Mouse (Mus musculus) testis, postnatal 10 days (tissue): Measurements from ENCODE around the gene Dpyd.

Experiments used
- DNase-seq: peaks from one replicate; pipeline ENCODE4 v3.0.0; 2021; ENCODE audit warnings: low spot score

Gene Dpyd

DNA sequence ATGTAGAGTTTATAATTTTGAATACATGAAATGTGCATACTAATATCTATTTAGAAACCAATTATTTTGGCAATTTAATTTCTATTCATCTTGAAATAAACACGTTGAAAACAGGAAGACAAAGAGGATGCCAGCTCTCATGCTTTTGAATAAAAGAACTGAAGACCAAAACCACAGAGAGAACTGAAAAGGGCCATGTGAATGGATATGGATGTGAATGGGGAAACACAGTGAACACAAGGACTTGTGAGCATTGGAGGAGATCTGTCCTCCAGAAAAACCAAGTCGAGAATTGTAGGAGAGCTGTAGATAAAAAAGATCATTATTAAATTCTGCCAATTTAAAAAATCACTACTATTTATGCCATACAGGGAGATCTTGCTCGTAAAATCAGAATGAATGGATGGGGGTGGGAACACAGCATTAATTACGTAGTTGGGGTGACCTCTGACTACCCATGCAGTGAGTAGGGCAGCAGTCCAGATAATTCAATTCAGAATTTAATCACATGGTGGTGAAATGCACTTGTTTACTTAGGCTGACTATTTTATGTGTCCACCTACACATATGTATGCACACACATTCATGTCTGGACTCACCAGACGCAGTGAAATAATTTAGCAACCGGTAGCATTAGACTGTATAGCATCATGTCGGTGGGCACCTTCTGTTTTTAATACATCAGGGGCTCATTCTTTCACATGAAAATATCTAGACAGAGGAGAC, 114.3 kb downstream of the Dpyd start:
- DNase-seq = no peak

GRCm38 (mm10) chr3:118680803-118681202, 118.9 kb downstream of the Dpyd start:
- no peak for DNase-seq

GRCm38 (mm10) chr3:118750269-118750668, 188.3 kb downstream of the Dpyd start:
- DNase-seq = no peak

- no peak for DNase-seq
These were observed 191.7 kb downstream of the Dpyd start for GRCm38 (mm10) chr3:118753623-118754022.

DNA sequence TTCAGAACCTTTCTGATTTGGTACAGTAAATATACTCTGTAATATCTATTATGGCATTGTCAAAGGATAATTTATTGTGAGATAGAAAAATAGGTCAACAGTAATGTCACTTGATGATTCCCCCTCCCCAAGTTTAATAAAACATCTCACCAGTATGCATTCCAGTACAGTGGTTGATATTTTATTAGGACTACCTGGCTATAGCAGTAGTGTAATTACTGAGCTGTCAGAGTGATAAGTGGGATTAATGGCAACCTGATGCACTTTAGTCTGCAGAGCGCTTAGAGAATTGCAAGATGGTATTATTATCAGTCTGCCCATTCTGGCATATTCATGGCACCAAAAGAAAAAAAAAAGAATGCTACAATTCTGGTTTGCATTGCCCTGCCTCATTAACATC, 194.2 kb downstream of the Dpyd start:
- no peak for DNase-seq

DNA sequence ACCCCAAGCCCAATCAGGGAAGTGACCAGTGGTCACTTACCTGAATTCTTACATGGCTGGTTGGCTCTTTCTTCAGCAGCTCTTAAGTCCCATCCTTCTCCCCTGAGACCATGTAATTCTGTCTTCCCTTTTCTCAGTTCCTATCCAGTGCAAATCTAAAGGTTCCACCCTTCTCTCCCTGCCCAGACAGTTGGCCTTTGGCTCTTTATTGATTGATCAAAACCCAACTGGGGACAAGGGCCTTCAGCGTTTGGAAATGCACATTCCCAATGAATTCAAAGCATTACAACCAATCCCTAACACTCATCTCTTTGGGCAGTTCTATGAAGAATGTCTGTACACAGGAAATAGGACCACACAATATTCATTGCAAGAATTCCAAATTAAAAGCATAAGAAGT, 251.0 kb downstream of the Dpyd start:
- DNase-seq = no peak

DNA sequence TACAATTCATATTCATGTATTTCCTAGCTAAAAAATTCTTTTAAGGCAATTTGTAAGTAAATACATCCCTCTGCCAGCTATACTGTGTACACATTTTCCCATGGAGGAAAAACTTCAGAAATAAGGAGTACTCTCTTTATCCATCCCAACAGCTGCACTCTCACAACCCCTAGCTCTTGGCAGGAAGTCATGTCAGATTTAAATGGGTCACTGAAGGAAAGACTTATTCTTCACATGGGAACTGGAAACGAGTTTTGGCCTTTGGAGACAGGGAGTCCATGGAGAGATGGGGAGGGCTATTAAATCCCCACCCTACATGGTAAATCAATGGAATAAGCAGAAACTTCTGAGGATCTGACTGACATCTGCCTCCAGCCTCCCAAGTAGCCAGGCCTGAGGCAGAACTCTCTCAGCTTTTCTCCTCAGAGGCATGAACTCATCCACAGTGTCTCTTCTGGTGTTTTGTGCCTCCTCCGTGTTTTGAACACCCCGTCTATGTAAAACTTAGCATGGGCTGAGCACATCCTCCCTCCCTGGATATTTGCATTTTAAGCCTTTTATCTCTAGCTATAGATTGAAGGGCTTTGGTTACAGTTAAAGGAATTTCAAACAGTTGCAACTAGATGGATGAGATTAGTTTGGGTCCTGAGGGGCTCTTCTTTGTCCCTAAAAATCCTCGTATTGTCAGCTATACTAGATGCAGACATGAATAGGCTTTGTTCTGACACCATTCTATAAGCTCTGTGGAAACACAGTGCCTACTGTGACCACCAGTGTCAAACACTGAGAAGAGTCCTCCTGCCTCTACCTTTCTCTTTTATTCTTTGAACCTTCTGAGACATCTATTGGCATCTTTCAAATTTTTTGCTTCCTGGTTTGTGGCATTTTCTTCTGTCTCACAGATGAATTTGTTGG, 288.9 kb downstream of the Dpyd start:
- no peak for DNase-seq

DNA sequence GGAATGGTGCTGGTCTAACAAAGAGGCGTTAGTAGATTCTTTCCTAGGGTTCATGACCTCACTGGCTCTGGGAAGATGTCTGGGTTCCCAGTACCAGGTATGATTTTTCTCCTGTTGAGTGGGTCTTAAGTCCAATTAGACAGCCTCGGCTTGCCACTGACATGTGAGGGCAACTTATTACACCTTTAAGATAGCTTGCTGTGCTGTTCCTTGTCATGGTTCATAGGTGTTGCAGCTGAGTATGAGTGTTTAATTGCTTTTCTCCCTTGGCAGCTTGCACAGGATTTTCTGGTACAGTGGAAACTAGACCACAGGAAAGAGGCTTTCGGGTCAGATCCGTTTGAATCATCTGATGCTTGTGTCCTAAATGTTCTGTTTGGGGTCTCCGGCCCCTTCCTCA, 290.8 kb downstream of the Dpyd start:
- DNase-seq = no peak

- no peak for DNase-seq
These were observed 293.5 kb downstream of the Dpyd start for GRCm38 (mm10) chr3:118855411-118855810.

DNA sequence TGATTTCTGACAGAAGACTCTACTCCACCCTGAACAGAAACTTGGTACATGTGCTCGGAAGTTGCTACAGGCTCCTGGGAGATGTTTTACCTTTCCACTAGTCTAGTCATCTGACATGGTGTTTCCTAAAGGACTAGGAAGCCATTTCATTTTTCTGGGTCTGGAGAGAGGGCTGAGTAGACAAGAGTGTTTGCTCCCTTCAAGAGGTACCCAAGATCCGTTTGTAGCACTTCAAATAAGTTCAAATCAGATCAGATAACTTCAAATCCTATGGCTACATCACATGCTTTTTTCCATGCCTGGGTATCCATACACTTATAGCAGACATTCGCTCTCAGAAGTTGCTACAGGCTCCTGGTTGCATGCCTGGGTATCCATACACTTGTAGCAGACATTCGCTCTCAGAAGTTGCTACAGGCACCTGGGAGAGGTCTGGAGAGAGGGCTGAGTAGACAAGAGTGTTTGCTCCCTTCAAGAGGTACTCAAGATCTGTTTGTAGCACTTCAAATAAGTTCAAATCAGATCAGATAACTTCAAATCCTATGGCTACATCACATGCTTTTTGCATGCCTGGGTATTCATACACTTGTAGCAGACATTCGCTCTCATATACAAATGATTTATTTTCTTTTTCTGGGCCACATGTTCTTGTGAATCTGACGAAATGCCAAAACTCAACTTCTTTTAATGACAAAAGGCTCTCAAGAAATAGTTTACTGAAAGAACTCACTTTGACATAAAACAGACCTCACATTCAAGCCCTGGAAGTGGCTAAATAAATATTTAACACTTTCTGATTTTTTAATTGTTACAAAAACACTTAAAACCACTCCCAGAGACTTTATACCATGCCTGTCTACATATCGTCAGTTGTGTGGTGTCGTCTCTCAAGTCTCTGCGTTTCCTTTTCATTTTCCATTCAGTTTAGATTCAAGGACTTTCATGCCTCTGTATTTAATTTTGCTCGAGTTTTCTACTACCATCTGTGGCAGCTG, 307.5 kb downstream of the Dpyd start:
- DNase-seq = no peak

DNA sequence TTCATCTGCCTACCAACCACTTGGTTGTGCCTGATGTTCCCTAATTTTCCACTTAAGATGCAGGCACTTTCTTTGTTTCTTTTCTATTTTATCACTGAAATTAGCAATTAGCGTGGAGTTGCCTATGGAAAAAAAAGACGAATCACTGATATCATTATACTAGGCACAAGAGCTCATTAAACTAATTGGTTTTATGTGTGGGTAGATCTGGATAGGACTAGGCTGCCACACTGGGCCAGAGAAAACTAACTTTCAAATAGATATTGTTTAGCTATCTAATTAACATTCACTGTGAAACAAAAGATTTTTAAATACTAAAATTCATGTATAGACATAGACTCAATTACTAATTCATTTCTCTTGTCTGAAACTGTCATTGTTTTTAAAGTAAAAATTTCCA, 313.9 kb downstream of the Dpyd start:
- no peak for DNase-seq

GRCm38 (mm10) chr3:118899036-118899435, 337.1 kb downstream of the Dpyd start:
- DNase-seq = no peak

- DNase-seq = no peak
These were observed 429.4 kb downstream of the Dpyd start for GRCm38 (mm10) chr3:118991312-118991711.

- no peak for DNase-seq
These were observed 429.9 kb downstream of the Dpyd start for GRCm38 (mm10) chr3:118991793-118992192.

GRCm38 (mm10) chr3:119021255-119021654, 459.3 kb downstream of the Dpyd start:
- DNase-seq = no peak

DNA sequence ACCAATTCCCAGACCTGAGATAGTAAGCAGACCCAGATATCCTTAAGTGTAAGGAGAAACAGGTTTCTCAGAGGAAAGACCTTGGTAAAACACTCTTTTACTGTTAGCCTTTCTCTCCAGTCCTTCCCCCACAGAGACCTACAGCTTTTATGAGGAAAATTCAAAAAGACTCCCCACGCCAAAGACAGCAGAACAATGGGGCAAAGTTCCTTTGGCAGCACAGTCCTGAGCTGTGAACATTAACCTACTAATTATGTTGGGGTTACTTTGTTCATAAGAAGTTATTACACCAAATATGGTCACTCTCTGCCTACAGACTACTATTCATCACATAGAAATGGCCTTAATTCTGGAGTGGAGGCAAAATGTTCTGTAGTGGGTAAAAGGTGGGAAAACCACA, 480.7 kb downstream of the Dpyd start:
- DNase-seq = no peak

DNA sequence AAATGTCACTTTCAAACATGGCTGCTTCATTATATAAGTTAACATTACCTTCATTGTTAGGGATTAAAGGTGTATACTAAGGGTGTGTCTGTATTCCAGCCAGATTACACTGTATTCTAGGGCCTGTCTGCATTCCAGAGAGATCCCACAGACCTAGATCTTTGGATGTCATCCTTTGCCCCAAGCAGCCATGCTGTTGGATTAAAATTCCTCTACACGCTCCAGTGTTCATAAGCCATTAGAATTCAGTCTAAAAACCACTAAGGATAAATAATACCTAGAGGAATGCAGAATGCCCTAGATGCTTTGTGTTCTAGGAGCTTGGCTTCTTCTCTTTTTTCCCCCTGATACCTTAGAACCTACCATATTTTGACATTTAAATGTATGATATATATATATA, 494.2 kb downstream of the Dpyd start:
- DNase-seq = no peak

GRCm38 (mm10) chr3:119063214-119063613, 501.3 kb downstream of the Dpyd start:
- DNase-seq = no peak

- no peak for DNase-seq
These were observed 501.7 kb downstream of the Dpyd start for GRCm38 (mm10) chr3:119063642-119064041.

DNA sequence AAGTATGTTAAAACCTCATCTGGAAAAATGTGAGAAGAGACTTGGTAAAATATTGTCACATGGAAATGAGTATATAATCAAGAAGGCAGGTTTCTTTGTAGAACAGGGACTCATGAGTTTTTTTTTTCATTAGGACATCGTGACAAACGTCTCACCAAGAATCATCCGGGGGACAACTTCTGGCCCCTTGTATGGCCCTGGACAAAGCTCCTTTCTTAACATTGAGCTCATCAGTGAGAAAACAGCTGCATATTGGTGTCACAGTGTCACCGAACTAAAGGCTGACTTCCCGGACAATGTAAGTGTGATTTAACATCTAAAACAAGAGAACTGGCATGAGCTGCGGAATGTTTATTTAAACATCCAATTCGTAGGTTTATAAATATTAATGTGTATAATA, 502.8 kb downstream of the Dpyd start:
- no peak for DNase-seq

DNA sequence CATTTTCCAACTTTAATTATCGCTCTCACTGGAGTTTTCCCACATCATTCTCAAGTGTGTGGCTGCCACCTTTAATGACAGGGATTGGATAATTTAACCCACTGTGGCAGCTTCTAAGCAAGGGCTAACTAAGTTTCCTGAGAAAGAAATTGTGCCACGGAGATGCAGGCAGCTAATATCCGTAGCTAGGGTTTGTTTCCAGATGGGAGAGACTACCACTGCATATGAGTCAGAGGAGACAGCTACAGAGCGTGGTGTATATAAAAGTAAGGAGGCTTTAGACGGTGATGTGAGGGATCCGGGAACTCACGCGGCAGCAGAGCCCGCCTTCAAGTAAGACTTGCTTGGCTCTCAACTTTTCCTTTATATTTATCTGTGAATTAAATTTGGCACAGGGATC, 505.3 kb downstream of the Dpyd start:
- no peak for DNase-seq

DNA sequence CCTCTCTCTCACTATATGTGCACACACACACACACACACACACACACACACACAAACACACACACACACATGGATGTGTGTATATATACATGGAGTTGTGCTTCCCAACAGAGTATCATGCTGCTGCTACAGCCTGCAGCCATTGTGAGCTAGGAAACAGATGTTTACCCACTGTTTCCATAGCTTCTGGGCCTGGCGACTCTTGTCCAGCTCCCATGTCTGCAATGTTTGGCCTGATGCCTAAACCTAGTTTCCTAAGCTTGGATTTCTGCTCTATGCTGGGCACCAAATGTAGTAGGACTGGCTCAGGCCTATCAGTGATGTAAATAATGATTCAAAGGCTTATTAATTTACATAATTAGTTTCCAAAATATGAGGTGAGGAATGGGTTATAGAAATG, 524.7 kb downstream of the Dpyd start:
- no peak for DNase-seq
